15 mouse cellular contexts compared by ENCODE assay signal in the genomic region with DNA sequence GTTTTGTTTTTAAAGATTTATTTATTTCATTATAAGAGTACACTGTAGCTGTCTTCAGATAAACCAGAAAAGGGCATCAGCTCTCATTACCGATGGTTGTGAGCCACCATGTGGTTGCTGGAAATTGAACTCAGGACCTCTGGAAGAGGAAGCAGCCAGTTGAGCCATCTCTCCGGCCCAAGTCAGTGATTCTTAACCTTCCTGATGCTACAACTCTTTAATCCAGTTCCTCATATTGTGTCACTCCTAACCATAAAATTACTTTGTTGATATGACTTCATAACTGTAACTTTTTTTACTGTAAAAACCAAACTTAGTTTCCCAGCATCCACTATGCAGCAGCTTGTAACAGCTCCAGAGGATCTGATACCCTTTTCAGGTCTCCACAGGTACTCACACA.
"Had no signal": no experiment of that assay in that cellular context is flagged by ENCODE, and none has a peak within 500 bp of the region (broad histone marks: within the 10 kb centered on the region; RNA-seq: fewer than 3 reads in every experiment).

No protein-coding gene starts in this region.

- DNase-seq: liver, postnatal 0 days; lung, adult 2 months; lung, postnatal 14 days; lung, postnatal 36 days; retina, postnatal 1 day; right cerebral cortex, adult 18-20 months; right cerebral cortex, postnatal 25 days; right cerebral cortex, postnatal 4 days; spleen, adult 18-20 months; thymus, adult 2 months; thymus, postnatal 25 days; thymus, postnatal 4 days had no signal

- ATAC-seq: liver, postnatal 0 days; lung, postnatal 0 days; midbrain, embryonic 13.5 days; midbrain, embryonic 15.5 days had no signal
